29 mouse cellular contexts compared by ENCODE assay signal in genomic region chr10:83368918-83369317, GRCm38 (mm10). TPM values are rescaled to one million over a fixed set of nuclear protein-coding genes. Genes with fewer than 3 reads are reported as not detected.
DNase-seq lines count a peak whose midpoint lies in the region; ATAC-seq and TF ChIP-seq lines count a peak whose summit lies in the region.
"Had no signal": no experiment of that assay in that cellular context is flagged by ENCODE, and none has a peak within 500 bp of the region (broad histone marks: within the 10 kb centered on the region; RNA-seq: fewer than 3 reads in every experiment).

No protein-coding gene starts in this region.

- DNase-seq in kidney, adult 18-20 months: peak; percentile 46
- DNase-seq in midbrain, embryonic 11.5 days (ENCODE audit: low spot score, missing footprints): peak; percentile 2
- DNase-seq in kidney, adult 9 months: peak; percentile 77
- DNase-seq in thymus, adult 2 months: no peak
- no peak for DNase-seq in spleen, postnatal 10 days (ENCODE audit: low spot score in 2 of 2)
- DNase-seq: adrenal gland, postnatal 10 days; cerebellum, adult 8-10 months; cerebellum, postnatal 25 days; forebrain, postnatal 0 days; gastrocnemius, postnatal 14 days; heart, postnatal 10 days; lung, embryonic 14.5 days; lung, postnatal 14 days; right cerebral cortex, adult 18-20 months; spleen, adult 18-20 months had no signal

- no peaks in the 10 kb centered on the region for H3K27me3 ChIP-seq in kidney, embryonic 16.5 days (ENCODE audit: insufficient read depth, low read length)
- H3K27me3 ChIP-seq in midbrain, embryonic 11.5 days (ENCODE audit: control insufficient read depth, insufficient read depth, low read length): no peaks in the 10 kb centered on the region
- H3K27me3 ChIP-seq in midbrain, embryonic 15.5 days (replicated peaks): no peaks in the 10 kb centered on the region
- H3K27me3 ChIP-seq in thymus, adult 2 months (ENCODE audit: control insufficient read depth, insufficient read depth, low read length): no peaks in the 10 kb centered on the region
- H3K27me3 ChIP-seq: embryonic facial prominence, embryonic 15.5 days; forebrain, embryonic 12.5 days; limb, embryonic 13.5 days; neural tube, embryonic 12.5 days had no signal

- no peak for TF ChIP-seq POLR2A in thymus, adult 2 months (IDR thresholded peaks at IDR 0.05; ENCODE audit: control insufficient read depth, extremely low read depth, insufficient read depth, low read length, poor library complexity)

- no peak overlapping the region for H3K27ac ChIP-seq in kidney, embryonic 16.5 days (ENCODE audit: low read length)
- no peak overlapping the region for H3K27ac ChIP-seq in midbrain, embryonic 11.5 days (ENCODE audit: low read depth, low read length)
- H3K27ac ChIP-seq in midbrain, embryonic 15.5 days: no peak overlapping the region
- H3K27ac ChIP-seq in thymus, adult 2 months (ENCODE audit: control insufficient read depth, insufficient read depth, low read length): no peak overlapping the region
- H3K27ac ChIP-seq: embryonic facial prominence, embryonic 10.5 days; embryonic facial prominence, embryonic 15.5 days; forebrain, embryonic 12.5 days; heart, embryonic 13.5 days; hindbrain, embryonic 14.5 days; limb, embryonic 13.5 days; liver, embryonic 14.5 days; midbrain, embryonic 10.5 days; neural tube, embryonic 12.5 days had no signal

- no peak overlapping the region for H3K4me3 ChIP-seq in kidney, embryonic 16.5 days (ENCODE audit: low read length)
- H3K4me3 ChIP-seq in midbrain, embryonic 11.5 days (ENCODE audit: low read depth, low read length): no peak overlapping the region
- no peak overlapping the region for H3K4me3 ChIP-seq in midbrain, embryonic 15.5 days
- H3K4me3 ChIP-seq in thymus, adult 2 months (ENCODE audit: control insufficient read depth, insufficient read depth, low read length): no peak overlapping the region
- H3K4me3 ChIP-seq: embryonic facial prominence, embryonic 10.5 days; embryonic facial prominence, embryonic 15.5 days; forebrain, embryonic 12.5 days; heart, embryonic 13.5 days; limb, embryonic 13.5 days; midbrain, embryonic 10.5 days; myocyte; neural tube, embryonic 12.5 days had no signal

- H3K4me2 ChIP-seq in kidney, embryonic 16.5 days (replicated peaks; ENCODE audit: low read depth, low read length): no peak overlapping the region
- no peak overlapping the region for H3K4me2 ChIP-seq in midbrain, embryonic 11.5 days
- no peak overlapping the region for H3K4me2 ChIP-seq in midbrain, embryonic 15.5 days
- H3K4me2 ChIP-seq: embryonic facial prominence, embryonic 15.5 days; forebrain, embryonic 12.5 days; heart, embryonic 13.5 days; hindbrain, embryonic 14.5 days; limb, embryonic 13.5 days; lung, embryonic 14.5 days; neural tube, embryonic 12.5 days had no signal

- H3K4me1 ChIP-seq in kidney, embryonic 16.5 days (ENCODE audit: insufficient read depth, low read length): no peaks in the 10 kb centered on the region
- no peaks in the 10 kb centered on the region for H3K4me1 ChIP-seq in midbrain, embryonic 11.5 days (ENCODE audit: control insufficient read depth, insufficient read depth, low read length)
- no peaks in the 10 kb centered on the region for H3K4me1 ChIP-seq in midbrain, embryonic 15.5 days
- H3K4me1 ChIP-seq in thymus, adult 2 months (replicated peaks; ENCODE audit: control insufficient read depth, insufficient read depth, low read length): no peaks in the 10 kb centered on the region
- H3K4me1 ChIP-seq: embryonic facial prominence, embryonic 10.5 days; embryonic facial prominence, embryonic 15.5 days; forebrain, embryonic 12.5 days; heart, embryonic 13.5 days; midbrain, embryonic 10.5 days; neural tube, embryonic 12.5 days had no signal

- no peak overlapping the region for H3K9ac ChIP-seq in kidney, embryonic 16.5 days (replicated peaks; ENCODE audit: low read length)
- no peak overlapping the region for H3K9ac ChIP-seq in midbrain, embryonic 11.5 days (ENCODE audit: low read length)
- H3K9ac ChIP-seq in midbrain, embryonic 15.5 days: no peak overlapping the region
- H3K9ac ChIP-seq: embryonic facial prominence, embryonic 15.5 days; forebrain, embryonic 12.5 days; forebrain, postnatal 0 days; heart, embryonic 13.5 days; hindbrain, embryonic 14.5 days; limb, embryonic 13.5 days; liver, embryonic 14.5 days; lung, embryonic 14.5 days; neural tube, embryonic 12.5 days had no signal

- no peaks in the 10 kb centered on the region for H3K9me3 ChIP-seq in kidney, embryonic 16.5 days (ENCODE audit: low read length)
- no peaks in the 10 kb centered on the region for H3K9me3 ChIP-seq in midbrain, embryonic 11.5 days (ENCODE audit: control insufficient read depth, low read length)
- H3K9me3 ChIP-seq in midbrain, embryonic 15.5 days: no peaks in the 10 kb centered on the region
- H3K9me3 ChIP-seq: embryonic facial prominence, embryonic 10.5 days; embryonic facial prominence, embryonic 15.5 days; forebrain, embryonic 12.5 days; heart, embryonic 13.5 days; limb, embryonic 13.5 days; midbrain, embryonic 10.5 days; neural tube, embryonic 12.5 days had no signal

- WGBS in kidney, embryonic 16.5 days: 71% methylated on average over 5 of the region's 5 CpGs
- whole genome bisulfite sequencing in midbrain, embryonic 11.5 days: 91% methylated on average over 5 of the region's 5 CpGs
- WGBS in midbrain, embryonic 15.5 days: 91% methylated on average over 5 of the region's 5 CpGs
- WGBS in thymus, adult 2 months: 92% methylated on average over 5 of the region's 5 CpGs

- peaks cover 68% of the 10 kb centered on the region for H3K36me3 ChIP-seq in kidney, embryonic 16.5 days (ENCODE audit: insufficient read depth, low read length)
- H3K36me3 ChIP-seq in midbrain, embryonic 11.5 days (ENCODE audit: control insufficient read depth, insufficient read depth, low read length): peaks cover 13% of the 10 kb centered on the region; the same call in 1 of the 2 replicates
- peaks cover 46% of the 10 kb centered on the region; the same call in 1 of the 2 replicates for H3K36me3 ChIP-seq in midbrain, embryonic 15.5 days (replicated peaks)
- H3K36me3 ChIP-seq in thymus, adult 2 months (ENCODE audit: control insufficient read depth, insufficient read depth, low read length): peaks cover 56% of the 10 kb centered on the region

- ATAC-seq in kidney, embryonic 16.5 days (ENCODE audit: low FRiP score, low TSS enrichment): no peak
- no peak for ATAC-seq in midbrain, embryonic 11.5 days (ENCODE audit: low FRiP score)
- ATAC-seq in midbrain, embryonic 15.5 days (replicated peaks): no peak
- ATAC-seq: CD4-positive, CD25-positive, alpha-beta regulatory T cell, adult 4 months; forebrain, postnatal 0 days; intestine, postnatal 0 days had no signal

- TF ChIP-seq CTCF in thymus, adult 2 months (IDR thresholded peaks at IDR 0.05; ENCODE audit: borderline replicate concordance, control insufficient read depth, extremely low read depth, insufficient read depth, low read length, poor library complexity): no peak

RNA-seq across cellular contexts. Expression of gene D10Wsu102e, which starts 8.9 kb away (rescaled TPM):
- polyA plus RNA-seq in kidney, embryonic 16.5 days (2015; fragmentation: Nextera tagmentation; extraction: Ambion mirVana): 0.81 and 0.86 TPM in 2 replicates
- polyA plus RNA-seq in midbrain, embryonic 11.5 days (2014; fragmentation: Nextera tagmentation; extraction: Ambion mirVana): 1.0 TPM in 2 replicates
- 0.91 and 0.98 TPM in 2 replicates for polyA plus RNA-seq in midbrain, embryonic 15.5 days (2015; fragmentation: Nextera tagmentation; extraction: Ambion mirVana)
- polyA plus RNA-seq in thymus, adult 2 months (2012; rRNA removed): 0.64 and 0.65 TPM in 2 replicates

RNA-seq across cellular contexts. Expression of gene Slc41a2, which starts 31.2 kb away (rescaled TPM):
- 0.52 and 0.63 TPM in 2 replicates for polyA plus RNA-seq in kidney, embryonic 16.5 days (2015; fragmentation: Nextera tagmentation; extraction: Ambion mirVana)
- 1.5 and 1.7 TPM in 2 replicates for polyA plus RNA-seq in midbrain, embryonic 11.5 days (2014; fragmentation: Nextera tagmentation; extraction: Ambion mirVana)
- 9.1 and 11.1 TPM in 2 replicates for polyA plus RNA-seq in midbrain, embryonic 15.5 days (2015; fragmentation: Nextera tagmentation; extraction: Ambion mirVana)
- 0.82 and 0.97 TPM in 2 replicates for polyA plus RNA-seq in thymus, adult 2 months (2012; rRNA removed)

Comparison
In these comparisons a context has a peak if more than half of its experiments do, and no peak if none do; other contexts are left out.
1. DNase-seq: peak in kidney, adult 18-20 months (single experiment), midbrain, embryonic 11.5 days (single experiment) and kidney, adult 9 months (single experiment); none in thymus, adult 2 months (single experiment) and spleen, postnatal 10 days (0 of 2).